Mouse (Mus musculus): Measurements from ENCODE around the gene B830017H08Rik. TPM values are rescaled to one million over a fixed set of nuclear protein-coding genes. Genes with fewer than 3 reads are reported as not detected.

B830017H08Rik gene
- polyA plus RNA-seq, 1 experiment from 2014 or later = not detected

Other genes with a start within 250 kb of the B830017H08Rik start
- 0.69 to 3.7 TPM (median 1.4 TPM) in 3 replicates for gene Slc7a4, start 249.9 kb upstream of the B830017H08Rik start, polyA plus RNA-seq (2018)
- gene Smpd4, start 213.8 kb upstream of the B830017H08Rik start, polyA plus RNA-seq (2018) = 14.6 to 28.0 TPM (median 20.8 TPM) in 3 replicates
- 0.29 to 0.44 TPM in 2 of 3 replicates, not detected in the other for gene Ccdc74a, start 186.7 kb upstream of the B830017H08Rik start, polyA plus RNA-seq (2018)
- gene Med15, start 100.2 kb upstream of the B830017H08Rik start, polyA plus RNA-seq (2018) = 71.7 to 97.8 TPM (median 80.8 TPM) in 3 replicates
- gene Klhl22, start 73.5 kb upstream of the B830017H08Rik start, polyA plus RNA-seq (2018) = 7.1 to 11.2 TPM (median 8.7 TPM) in 3 replicates
- gene Scarf2, start 35.8 kb upstream of the B830017H08Rik start, polyA plus RNA-seq (2018) = 0.22 to 0.68 TPM (median 0.50 TPM) in 3 replicates
- 0.40 to 0.70 TPM (median 0.54 TPM) in 3 replicates for gene Car15, start 5.2 kb downstream of the B830017H08Rik start, polyA plus RNA-seq (2018)
- gene Gm20518, start 58.5 kb downstream of the B830017H08Rik start, polyA plus RNA-seq (2018) = 0.07 TPM in 1 of 3 replicates, not detected in the others
- not detected in 3 replicates for gene Tssk1, start 61.1 kb downstream of the B830017H08Rik start, polyA plus RNA-seq (2018)
- 13.7 to 28.0 TPM (median 27.2 TPM) in 3 replicates for gene Dgcr2, start 65.4 kb downstream of the B830017H08Rik start, polyA plus RNA-seq (2018)
- gene Tssk2, start 65.5 kb downstream of the B830017H08Rik start, polyA plus RNA-seq (2018) = not detected in 3 replicates
- 10.8 to 12.0 TPM (median 11.9 TPM) in 3 replicates for gene Ess2, start 78.2 kb downstream of the B830017H08Rik start, polyA plus RNA-seq (2018)
- not detected in 3 replicates for gene Gsc2, start 81.9 kb downstream of the B830017H08Rik start, polyA plus RNA-seq (2018)
- gene Slc25a1, start 95.1 kb downstream of the B830017H08Rik start, polyA plus RNA-seq (2018) = 61.5 to 82.8 TPM (median 66.1 TPM) in 3 replicates
- not detected in 3 replicates for gene Vpreb2, start 147.3 kb downstream of the B830017H08Rik start, polyA plus RNA-seq (2018)
- gene Dgcr6, start 219.7 kb downstream of the B830017H08Rik start, polyA plus RNA-seq (2018) = 7.8 to 20.7 TPM (median 20.1 TPM) in 3 replicates